10 mouse cellular contexts compared by ENCODE assay signal in genomic region chr1:59144543-59144942, GRCm38 (mm10). TPM values are rescaled to one million over a fixed set of nuclear protein-coding genes. Genes with fewer than 3 reads are reported as not detected.
DNase-seq lines count a peak whose midpoint lies in the region; ATAC-seq and TF ChIP-seq lines count a peak whose summit lies in the region.
"Had no signal": no experiment of that assay in that cellular context is flagged by ENCODE, and none has a peak within 500 bp of the region (broad histone marks: within the 10 kb centered on the region; RNA-seq: fewer than 3 reads in every experiment).

No protein-coding gene starts in this region.

- no peaks in the 10 kb centered on the region for H3K4me1 ChIP-seq in hindbrain, postnatal 0 days (ENCODE audit: insufficient read depth, low read length)
- H3K4me1 ChIP-seq in hindbrain, embryonic 16.5 days (ENCODE audit: control insufficient read depth, insufficient read depth, low read depth, low read length): no peaks in the 10 kb centered on the region
- no peaks in the 10 kb centered on the region for H3K4me1 ChIP-seq in bone marrow macrophage, adult 2 months (ENCODE audit: control insufficient read depth, insufficient read depth, low read length)
- no peaks in the 10 kb centered on the region for H3K4me1 ChIP-seq in limb, embryonic 10.5 days
- H3K4me1 ChIP-seq in hindbrain, embryonic 14.5 days (replicated peaks; ENCODE audit: control insufficient read depth, insufficient read depth, low read length): no peaks in the 10 kb centered on the region

- no peaks in the 10 kb centered on the region for H3K36me3 ChIP-seq in hindbrain, postnatal 0 days (ENCODE audit: insufficient read depth, low read length)
- H3K36me3 ChIP-seq in hindbrain, embryonic 16.5 days (ENCODE audit: control insufficient read depth, insufficient read depth, low read length): no peaks in the 10 kb centered on the region
- no peaks in the 10 kb centered on the region for H3K36me3 ChIP-seq in limb, embryonic 10.5 days
- H3K36me3 ChIP-seq in hindbrain, embryonic 14.5 days (replicated peaks; ENCODE audit: control insufficient read depth, insufficient read depth): no peaks in the 10 kb centered on the region

- no peak for TF ChIP-seq POLR2A in bone marrow macrophage, adult 2 months (IDR thresholded peaks at IDR 0.05; ENCODE audit: borderline replicate concordance, low read depth, low read length)

- TF ChIP-seq CTCF in hindbrain, postnatal 0 days (IDR thresholded peaks at IDR 0.05; ENCODE audit: low read depth): peak; percentile 42
- TF ChIP-seq CTCF in bone marrow macrophage, adult 2 months (IDR thresholded peaks at IDR 0.05; ENCODE audit: low read depth, low read length): peak; percentile 49

- no peaks in the 10 kb centered on the region for H3K27me3 ChIP-seq in hindbrain, postnatal 0 days (ENCODE audit: insufficient read depth, low read length)
- no peaks in the 10 kb centered on the region for H3K27me3 ChIP-seq in hindbrain, embryonic 16.5 days (replicated peaks; ENCODE audit: control insufficient read depth, insufficient read depth, low read length)
- no peaks in the 10 kb centered on the region for H3K27me3 ChIP-seq in limb, embryonic 10.5 days (ENCODE audit: low read depth, poor library complexity, severe bottlenecking)
- no peaks in the 10 kb centered on the region for H3K27me3 ChIP-seq in hindbrain, embryonic 14.5 days (ENCODE audit: control insufficient read depth, insufficient read depth, low read length)

- no peak overlapping the region for H3K9ac ChIP-seq in hindbrain, postnatal 0 days (replicated peaks; ENCODE audit: low read length)
- H3K9ac ChIP-seq in hindbrain, embryonic 16.5 days (ENCODE audit: low read depth, low read length): no peak overlapping the region
- H3K9ac ChIP-seq in hindbrain, embryonic 14.5 days: no peak overlapping the region

- H3K27ac ChIP-seq in hindbrain, postnatal 0 days: no peak overlapping the region
- H3K27ac ChIP-seq in hindbrain, embryonic 16.5 days (ENCODE audit: low read depth, low read length): no peak overlapping the region
- H3K27ac ChIP-seq in bone marrow macrophage, adult 2 months (ENCODE audit: insufficient read depth, low read depth, low read length): no peak overlapping the region
- H3K27ac ChIP-seq in limb, embryonic 10.5 days: no peak overlapping the region
- no peak overlapping the region for H3K27ac ChIP-seq in hindbrain, embryonic 14.5 days

- no peak for DNase-seq in hindbrain, postnatal 0 days (ENCODE audit: low spot score)
- peak; percentile 72 for DNase-seq in ES-CJ7 (ENCODE audit: low read depth, low spot score)
- peak; percentile 38 for DNase-seq in limb, embryonic 10.5 days (ENCODE audit: low spot score)
- peak; percentile 47 for DNase-seq in thymus, postnatal 14 days
- no peak for DNase-seq in hindbrain, embryonic 14.5 days (ENCODE audit: low spot score)
- no peak for DNase-seq in ovary, postnatal 14 days (ENCODE audit: low spot score)

- ATAC-seq in hindbrain, postnatal 0 days: no peak
- ATAC-seq in hindbrain, embryonic 16.5 days: no peak
- ATAC-seq in hindbrain, embryonic 14.5 days (ENCODE audit: low FRiP score): no peak

- WGBS in hindbrain, postnatal 0 days: 77% methylated on average over 10 of the region's 10 CpGs
- 79% methylated on average over 10 of the region's 10 CpGs for WGBS in hindbrain, embryonic 16.5 days
- WGBS in limb, embryonic 10.5 days: 76% methylated on average over 10 of the region's 10 CpGs
- 75% methylated on average over 10 of the region's 10 CpGs for WGBS in hindbrain, embryonic 14.5 days

- H3K9me3 ChIP-seq in hindbrain, postnatal 0 days (ENCODE audit: low read length): no peaks in the 10 kb centered on the region
- H3K9me3 ChIP-seq in hindbrain, embryonic 16.5 days (ENCODE audit: control insufficient read depth, low read length): no peaks in the 10 kb centered on the region
- no peaks in the 10 kb centered on the region for H3K9me3 ChIP-seq in limb, embryonic 10.5 days (replicated peaks)
- no peaks in the 10 kb centered on the region for H3K9me3 ChIP-seq in hindbrain, embryonic 14.5 days (ENCODE audit: control insufficient read depth, low read length)

- H3K4me2 ChIP-seq in hindbrain, postnatal 0 days (ENCODE audit: low read depth, low read length): no peak overlapping the region
- H3K4me2 ChIP-seq in hindbrain, embryonic 16.5 days (ENCODE audit: low read length): no peak overlapping the region
- H3K4me2 ChIP-seq in hindbrain, embryonic 14.5 days (replicated peaks): no peak overlapping the region

- no peak overlapping the region for H3K4me3 ChIP-seq in hindbrain, postnatal 0 days (ENCODE audit: low read length)
- H3K4me3 ChIP-seq in hindbrain, embryonic 16.5 days (ENCODE audit: low read length): no peak overlapping the region
- H3K4me3 ChIP-seq in bone marrow macrophage, adult 2 months (ENCODE audit: insufficient read depth, low read length): no peak overlapping the region
- H3K4me3 ChIP-seq in limb, embryonic 10.5 days: no peak overlapping the region
- no peak overlapping the region for H3K4me3 ChIP-seq in hindbrain, embryonic 14.5 days (replicated peaks; ENCODE audit: low read length)
- H3K4me3 ChIP-seq: erythroblast, embryonic 14.5 days had no signal

RNA-seq across cellular contexts. Expression of gene Mpp4, which starts 18.6 kb away (rescaled TPM):
- 1.4 and 2.8 TPM in 2 replicates for total RNA-seq in hindbrain, postnatal 0 days (2014; rRNA removed)
- polyA plus RNA-seq in hindbrain, postnatal 0 days (2015; fragmentation: Nextera tagmentation; extraction: Ambion mirVana): 0.43 and 0.45 TPM in 2 replicates
- polyA plus RNA-seq in hindbrain, embryonic 16.5 days (2015; fragmentation: Nextera tagmentation; extraction: Ambion mirVana): 0.61 and 0.84 TPM in 2 replicates
- polyA plus RNA-seq in bone marrow macrophage, adult 2 months (2012; ENCODE audit: insufficient read depth, insufficient read length, missing spikeins): not detected in 2 replicates
- polyA plus RNA-seq in limb, embryonic 10.5 days (2016; fragmentation: Nextera tagmentation; extraction: Ambion mirVana): 0.20 and 0.35 TPM in 2 replicates
- polyA plus RNA-seq in hindbrain, embryonic 14.5 days (2014; fragmentation: Nextera tagmentation; extraction: Ambion mirVana): 1.1 and 1.4 TPM in 2 replicates

RNA-seq across cellular contexts. Expression of gene Tmem237, which starts 24.3 kb away (rescaled TPM):
- total RNA-seq in hindbrain, postnatal 0 days (2014; rRNA removed): 26.1 and 27.3 TPM in 2 replicates
- 55.8 and 56.3 TPM in 2 replicates for polyA plus RNA-seq in hindbrain, postnatal 0 days (2015; fragmentation: Nextera tagmentation; extraction: Ambion mirVana)
- 44.2 and 51.0 TPM in 2 replicates for polyA plus RNA-seq in hindbrain, embryonic 16.5 days (2015; fragmentation: Nextera tagmentation; extraction: Ambion mirVana)
- polyA plus RNA-seq in bone marrow macrophage, adult 2 months (2012; ENCODE audit: insufficient read depth, insufficient read length, missing spikeins): 14.7 and 18.6 TPM in 2 replicates
- 34.0 and 36.5 TPM in 2 replicates for polyA plus RNA-seq in limb, embryonic 10.5 days (2016; fragmentation: Nextera tagmentation; extraction: Ambion mirVana)
- 24.9 and 54.8 TPM in 2 replicates for polyA plus RNA-seq in hindbrain, embryonic 14.5 days (2014; fragmentation: Nextera tagmentation; extraction: Ambion mirVana)

RNA-seq across cellular contexts. Expression of gene C2cd6, which starts 49.8 kb away (rescaled TPM):
- total RNA-seq in hindbrain, postnatal 0 days (2014; rRNA removed): not detected in 2 replicates
- polyA plus RNA-seq in hindbrain, postnatal 0 days (2015; fragmentation: Nextera tagmentation; extraction: Ambion mirVana): not detected in 2 replicates
- not detected in 2 replicates for polyA plus RNA-seq in hindbrain, embryonic 16.5 days (2015; fragmentation: Nextera tagmentation; extraction: Ambion mirVana)
- polyA plus RNA-seq in bone marrow macrophage, adult 2 months (2012; ENCODE audit: insufficient read depth, insufficient read length, missing spikeins): not detected in 2 replicates
- polyA plus RNA-seq in limb, embryonic 10.5 days (2016; fragmentation: Nextera tagmentation; extraction: Ambion mirVana): not detected in 2 replicates
- polyA plus RNA-seq in hindbrain, embryonic 14.5 days (2014; fragmentation: Nextera tagmentation; extraction: Ambion mirVana): 4.5 TPM in 1 of 2 replicates, not detected in the other
- polyA plus RNA-seq: erythroblast, embryonic 14.5 days; lung, embryonic 16.5 days had no signal

Comparison
In these comparisons a context has a peak if more than half of its experiments do, and no peak if none do; other contexts are left out.
1. DNase-seq: peak in ES-CJ7 (single experiment), limb, embryonic 10.5 days (single experiment) and thymus, postnatal 14 days (single experiment); none in hindbrain, postnatal 0 days (single experiment), hindbrain, embryonic 14.5 days (single experiment) and ovary, postnatal 14 days (single experiment).